Mouse (Mus musculus): ENCODE data around the gene Dok1. TPM values are rescaled to one million over a fixed set of nuclear protein-coding genes. Genes with fewer than 3 reads are reported as not detected.

The Dok1 gene
- polyA plus RNA-seq, 1 experiment: 22.6 TPM

- Histone ChIP-seq H3K4me1 (ENCODE audit: control insufficient read depth, insufficient read depth, insufficient read length) (peaks cover 7% of the 10 kb centered on the region; the same call in 1 of the 2 replicates), H3K36me3 (ENCODE audit: control insufficient read depth, insufficient read depth, low read length) (peaks cover 13% of the 10 kb centered on the region), H3K27me3 (ENCODE audit: control insufficient read depth, insufficient read depth, low read length) (no peaks in the 10 kb centered on the region), H3K27ac (ENCODE audit: insufficient read depth, low read length) (no peak overlapping the region), H3K4me3 (ENCODE audit: extremely low read depth, insufficient read depth, insufficient read length) (no peak overlapping the region)
- TF ChIP-seq CTCF (IDR thresholded peaks at IDR 0.05; ENCODE audit: extremely low read depth, insufficient read depth, insufficient read length, insufficient replicate concordance): no peak
- no peak for TF ChIP-seq POLR2A (IDR thresholded peaks at IDR 0.05; ENCODE audit: low read depth, low read length)
- no peak for DNase-seq (ENCODE audit: low read depth in 1 of 2, low spot score in 2 of 2)
- 92% methylated on average over 5 of the region's 5 CpGs for WGBS
Measured at GRCm38 (mm10) chr6:83034463-83035055, 1.3 kb upstream of the Dok1 start.

GRCm38 (mm10) chr6:83032769-83033191 lies 491 bp downstream of the Dok1 start:
- peak in 1 of 2 experiments; percentile 54 for DNase-seq (ENCODE audit: low read depth in 1 of 2, low spot score in 2 of 2)
- peak overlapping the region; percentile 83 for H3K27ac ChIP-seq (ENCODE audit: insufficient read depth, low read length)
- WGBS: under 1% methylated on average over 31 of the region's 31 CpGs

GRCm38 (mm10) chr6:83031921-83032590 lies 1.2 kb downstream of the Dok1 start:
- WGBS: 83% methylated on average over 18 of the region's 18 CpGs
- peak overlapping the region; percentile 96 for H3K4me3 ChIP-seq (ENCODE audit: extremely low read depth, insufficient read depth, insufficient read length)

More at GRCm38 (mm10) chr6:83032769-83033191, 491 bp downstream of the Dok1 start:
- TF ChIP-seq CTCF (IDR thresholded peaks at IDR 0.05; ENCODE audit: extremely low read depth, insufficient read depth, insufficient read length, insufficient replicate concordance) (peak; percentile 3; the same call in 1 of the 2 replicates), POLR2A (IDR thresholded peaks at IDR 0.05; ENCODE audit: low read depth, low read length) (no peak)
- Histone ChIP-seq H3K27me3 (ENCODE audit: control insufficient read depth, insufficient read depth, low read length) (no peaks in the 10 kb centered on the region), H3K4me3 (ENCODE audit: extremely low read depth, insufficient read depth, insufficient read length) (peak overlapping the region; percentile 96), H3K4me1 (ENCODE audit: control insufficient read depth, insufficient read depth, insufficient read length) (peaks cover 4% of the 10 kb centered on the region; the same call in 1 of the 2 replicates), H3K36me3 (ENCODE audit: control insufficient read depth, insufficient read depth, low read length) (peaks cover 13% of the 10 kb centered on the region)

GRCm38 (mm10) chr6:83031111-83031510 lies 2.2 kb downstream of the Dok1 start:
- peaks cover 13% of the 10 kb centered on the region for H3K36me3 ChIP-seq (ENCODE audit: control insufficient read depth, insufficient read depth, low read length)

More at GRCm38 (mm10) chr6:83031921-83032590, 1.2 kb downstream of the Dok1 start:
- TF ChIP-seq POLR2A (IDR thresholded peaks at IDR 0.05; ENCODE audit: low read depth, low read length) (no peak), CTCF (IDR thresholded peaks at IDR 0.05; ENCODE audit: extremely low read depth, insufficient read depth, insufficient read length, insufficient replicate concordance) (no peak)
- Histone ChIP-seq H3K36me3 (ENCODE audit: control insufficient read depth, insufficient read depth, low read length) (peaks cover 13% of the 10 kb centered on the region), H3K27ac (ENCODE audit: insufficient read depth, low read length) (no peak overlapping the region), H3K27me3 (ENCODE audit: control insufficient read depth, insufficient read depth, low read length) (no peaks in the 10 kb centered on the region), H3K4me1 (ENCODE audit: control insufficient read depth, insufficient read depth, insufficient read length) (peaks cover 5% of the 10 kb centered on the region; the same call in 1 of the 2 replicates)
- no peak for DNase-seq (ENCODE audit: low read depth in 1 of 2, low spot score in 2 of 2)

GRCm38 (mm10) chr6:83029777-83030176 lies 3.5 kb downstream of the Dok1 start:
- no peak overlapping the region for H3K4me3 ChIP-seq (ENCODE audit: extremely low read depth, insufficient read depth, insufficient read length)
- H3K27ac ChIP-seq (ENCODE audit: insufficient read depth, low read length): no peak overlapping the region
- TF ChIP-seq POLR2A (IDR thresholded peaks at IDR 0.05; ENCODE audit: low read depth, low read length) (no peak), CTCF (IDR thresholded peaks at IDR 0.05; ENCODE audit: extremely low read depth, insufficient read depth, insufficient read length, insufficient replicate concordance) (no peak)
- peaks cover 13% of the 10 kb centered on the region for H3K36me3 ChIP-seq (ENCODE audit: control insufficient read depth, insufficient read depth, low read length)
- WGBS: 87% methylated on average over 10 of the region's 10 CpGs
- peaks cover 5% of the 10 kb centered on the region; the same call in 1 of the 2 replicates for H3K4me1 ChIP-seq (ENCODE audit: control insufficient read depth, insufficient read depth, insufficient read length)
- DNase-seq (ENCODE audit: low read depth in 1 of 2, low spot score in 2 of 2): no peak
- H3K27me3 ChIP-seq (ENCODE audit: control insufficient read depth, insufficient read depth, low read length): no peaks in the 10 kb centered on the region

More at GRCm38 (mm10) chr6:83031111-83031510, 2.2 kb downstream of the Dok1 start:
- Histone ChIP-seq H3K27ac (ENCODE audit: insufficient read depth, low read length) (no peak overlapping the region), H3K4me3 (ENCODE audit: extremely low read depth, insufficient read depth, insufficient read length) (no peak overlapping the region), H3K4me1 (ENCODE audit: control insufficient read depth, insufficient read depth, insufficient read length) (peaks cover 5% of the 10 kb centered on the region; the same call in 1 of the 2 replicates), H3K27me3 (ENCODE audit: control insufficient read depth, insufficient read depth, low read length) (no peaks in the 10 kb centered on the region)
- WGBS: 92% methylated on average over 7 of the region's 7 CpGs
- TF ChIP-seq CTCF (IDR thresholded peaks at IDR 0.05; ENCODE audit: extremely low read depth, insufficient read depth, insufficient read length, insufficient replicate concordance) (no peak), POLR2A (IDR thresholded peaks at IDR 0.05; ENCODE audit: low read depth, low read length) (no peak)
- no peak for DNase-seq (ENCODE audit: low read depth in 1 of 2, low spot score in 2 of 2)

- no peak for DNase-seq (ENCODE audit: low read depth in 1 of 2, low spot score in 2 of 2)
- H3K36me3 ChIP-seq (ENCODE audit: control insufficient read depth, insufficient read depth, low read length): peaks cover 13% of the 10 kb centered on the region
- TF ChIP-seq CTCF (IDR thresholded peaks at IDR 0.05; ENCODE audit: extremely low read depth, insufficient read depth, insufficient read length, insufficient replicate concordance) (no peak), POLR2A (IDR thresholded peaks at IDR 0.05; ENCODE audit: low read depth, low read length) (no peak)
- H3K4me3 ChIP-seq (ENCODE audit: extremely low read depth, insufficient read depth, insufficient read length): no peak overlapping the region
- H3K4me1 ChIP-seq (ENCODE audit: control insufficient read depth, insufficient read depth, insufficient read length): peaks cover 5% of the 10 kb centered on the region; the same call in 1 of the 2 replicates
- H3K27me3 ChIP-seq (ENCODE audit: control insufficient read depth, insufficient read depth, low read length): no peaks in the 10 kb centered on the region
- H3K27ac ChIP-seq (ENCODE audit: insufficient read depth, low read length): no peak overlapping the region
- WGBS: 28% methylated on average over 8 of the region's 9 CpGs
Measured at GRCm38 (mm10) chr6:83027706-83028105, 5.6 kb downstream of the Dok1 start.
